Mouse (Mus musculus) liver, embryonic 14.5 days (tissue): ENCODE measurements at regions not wholly inside any gene's neighbourhood (a gene's known extent, or its start where the extent isn't known, plus 50 kb on each side); places are given as distances from the start of the nearest gene placed in this dataset.

Experiments used
- ATAC-seq: fragments of 200-750 bp; cut with Nextera tagmentation; 2 replicates; pipeline ENCODE4 v1.8.0; 2017; ENCODE audit warnings: moderate number of reproducible peaks, mild to moderate bottlenecking, moderate library complexity; ENCODE audit not compliant: insufficient read depth
- DNase-seq, 3 experiments: peaks; one replicate each; pipeline ENCODE4 v3.0.0-alpha.2; 2012 to 2013; ENCODE audit warnings: low read depth in 3 of 3, low spot score in 3 of 3
- H3K27ac ChIP-seq: fragments of 300-500 bp; sonication (generic); 2 replicates; pipeline ENCODE4 v1.5.1; 2014; ENCODE audit warnings: moderate library complexity, mild to moderate bottlenecking, control low read depth, inconsistent platforms
- H3K27me3 ChIP-seq: fragments of 300-500 bp; sonication (generic); 2 replicates; pipeline ENCODE4 v1.6.1; 2014; ENCODE audit warnings: mild to moderate bottlenecking, low read length, moderate library complexity; ENCODE audit not compliant: control insufficient read depth, insufficient read depth
- H3K36me3 ChIP-seq: fragments of 300-500 bp; sonication (generic); replicated peaks from 2 replicates; pipeline ENCODE4 v1.6.1; 2014; ENCODE audit warnings: low read depth; ENCODE audit not compliant: control insufficient read depth, insufficient read depth
- H3K4me1 ChIP-seq, 2 experiments: fragments of 200-500 bp in 1 of 2; fragments of 300-500 bp in 1 of 2; sonication (generic) in 1 of 2; replicated peaks; 2 replicates each; pipeline ENCODE4 v1.6.1; 2012 to 2014; ENCODE audit warnings: antibody characterized with exemption in 1 of 2, inconsistent platforms in 1 of 2, low read length in 1 of 2; ENCODE audit not compliant: control insufficient read depth in 2 of 2, insufficient read depth in 2 of 2
- H3K4me2 ChIP-seq: fragments of 300-500 bp; sonication (generic); 2 replicates; pipeline ENCODE4 v1.6.1; 2014; ENCODE audit warnings: low read depth, mild to moderate bottlenecking, control low read depth, moderate library complexity
- H3K4me3 ChIP-seq, 2 experiments: fragments of 200-500 bp in 1 of 2; fragments of 300-500 bp in 1 of 2; sonication (generic) in 1 of 2; 2 replicates each; pipeline ENCODE4 v1.5.1; 2012 to 2014; ENCODE audit warnings: low read depth in 2 of 2, low read length in 2 of 2, mild to moderate bottlenecking in 2 of 2, control low read depth in 1 of 2, inconsistent platforms in 1 of 2, moderate library complexity in 1 of 2; ENCODE audit not compliant: insufficient read depth in 1 of 2
- H3K9ac ChIP-seq: fragments of 300-500 bp; sonication (generic); replicated peaks from 2 replicates; pipeline ENCODE4 v1.6.1; 2014; ENCODE audit warnings: mild to moderate bottlenecking, control low read depth, moderate library complexity
- H3K9me3 ChIP-seq: fragments of 300-500 bp; sonication (generic); 2 replicates; pipeline ENCODE4 v1.6.1; 2016; ENCODE audit warnings: low read length, mixed read lengths; ENCODE audit not compliant: control insufficient read depth
- CTCF ChIP-seq: IDR thresholded peaks from 2 replicates; pipeline ENCODE4 v1.5.1; 2016; ENCODE audit warnings: antibody characterized with exemption, low read depth, control low read depth
- EP300 ChIP-seq: IDR thresholded peaks from 2 replicates; pipeline ENCODE4 v1.6.1; 2016; ENCODE audit warnings: antibody characterized with exemption, low read depth
- WGBS: fragments of 180-500 bp; shearing (Covaris S2); extraction: QIAGEN DNeasy Blood & Tissue Kit; methylation state at CpG from one replicate; pipeline ENCODE4 v1.1.7; 2014; ENCODE audit not compliant: insufficient replicate concordance; 5-methylcytosine and 5-hydroxymethylcytosine counted together

- Histone ChIP-seq H3K27me3 (no peaks in the 10 kb centered on the region), H3K4me3 (no peak overlapping the region), H3K4me1 (no peaks in the 10 kb centered on the region), H3K9me3 (no peaks in the 10 kb centered on the region), H3K9ac (no peak overlapping the region), H3K36me3 (no peaks in the 10 kb centered on the region), H3K27ac (no peak overlapping the region), H3K4me2 (no peak overlapping the region)
- 51% methylated on average over 13 of the region's 13 CpGs for WGBS
- TF ChIP-seq CTCF: no peak
- no peak for TF ChIP-seq EP300
- no peak for DNase-seq
- ATAC-seq: no peak
Observed at GRCm38 (mm10) chr6:143530372-143531224, 363.6 kb downstream of the Etnk1 start.

DNA sequence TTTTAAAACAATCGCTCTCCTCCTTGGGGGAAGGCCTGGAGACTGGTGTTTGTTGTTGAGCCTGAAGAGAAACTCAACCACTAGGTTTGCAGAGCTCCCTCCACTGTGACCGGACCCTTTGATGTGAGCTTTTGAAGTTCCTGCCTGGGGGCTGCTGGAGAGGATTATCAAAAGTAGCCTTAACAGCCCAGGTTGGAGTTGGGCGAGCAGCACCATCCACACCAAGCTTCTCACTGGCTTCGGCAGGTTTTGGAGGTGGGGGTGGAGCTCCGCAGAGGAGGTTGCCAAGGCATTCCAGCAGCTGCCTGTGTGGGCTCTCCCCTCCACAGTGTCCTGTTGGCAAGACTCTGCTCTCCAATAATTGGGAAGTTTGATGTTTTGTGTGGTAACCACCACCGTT lies 364.5 kb downstream of the Etnk1 start:
- no peak overlapping the region for H3K4me3 ChIP-seq
- H3K4me1 ChIP-seq: no peaks in the 10 kb centered on the region
- ATAC-seq (no peak), DNase-seq (no peak)
- H3K9ac ChIP-seq: no peak overlapping the region
- TF ChIP-seq EP300 (no peak), CTCF (no peak)
- H3K27me3 ChIP-seq: no peaks in the 10 kb centered on the region
- no peaks in the 10 kb centered on the region for H3K36me3 ChIP-seq
- H3K9me3 ChIP-seq: no peaks in the 10 kb centered on the region
- no peak overlapping the region for H3K27ac ChIP-seq
- WGBS: 45% methylated on average over 6 of the region's 6 CpGs
- H3K4me2 ChIP-seq: no peak overlapping the region

GRCm38 (mm10) chr6:143532380-143532779 lies 365.4 kb downstream of the Etnk1 start:
- Histone ChIP-seq H3K9ac (no peak overlapping the region), H3K4me1 (no peaks in the 10 kb centered on the region), H3K4me2 (no peak overlapping the region), H3K27me3 (no peaks in the 10 kb centered on the region), H3K4me3 (no peak overlapping the region), H3K36me3 (no peaks in the 10 kb centered on the region), H3K27ac (no peak overlapping the region), H3K9me3 (no peaks in the 10 kb centered on the region)
- TF ChIP-seq EP300: no peak
- TF ChIP-seq CTCF: no peak
- 74% methylated on average over 12 of the region's 12 CpGs for WGBS
- DNase-seq (no peak), ATAC-seq (no peak)

DNA sequence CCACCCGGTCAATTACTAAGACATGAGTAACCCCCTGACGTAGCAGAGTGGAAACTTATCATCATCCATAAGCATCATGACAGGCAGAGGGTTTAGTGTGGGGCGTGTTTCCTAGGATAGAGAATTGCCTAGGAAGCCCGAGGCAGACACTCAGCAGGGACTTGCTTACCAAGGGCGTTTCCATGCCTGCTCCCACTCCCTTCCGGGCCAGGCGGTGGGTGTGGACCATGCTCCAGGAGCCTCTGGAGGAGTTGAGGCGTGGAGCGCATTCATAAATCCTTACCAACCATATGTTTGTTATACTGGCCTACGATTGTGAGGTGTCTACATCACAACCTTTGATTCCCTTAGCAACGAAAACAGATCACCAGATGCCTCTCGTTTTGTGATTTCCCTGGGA lies 368.2 kb downstream of the Etnk1 start:
- 63% methylated on average over 12 of the region's 12 CpGs for WGBS
- Histone ChIP-seq H3K4me2 (no peak overlapping the region), H3K9me3 (no peaks in the 10 kb centered on the region), H3K27ac (no peak overlapping the region), H3K9ac (no peak overlapping the region), H3K4me1 (no peaks in the 10 kb centered on the region), H3K27me3 (no peaks in the 10 kb centered on the region), H3K4me3 (no peak overlapping the region), H3K36me3 (no peaks in the 10 kb centered on the region)
- DNase-seq: no peak
- no peak for ATAC-seq
- TF ChIP-seq EP300: no peak
- no peak for TF ChIP-seq CTCF

DNA sequence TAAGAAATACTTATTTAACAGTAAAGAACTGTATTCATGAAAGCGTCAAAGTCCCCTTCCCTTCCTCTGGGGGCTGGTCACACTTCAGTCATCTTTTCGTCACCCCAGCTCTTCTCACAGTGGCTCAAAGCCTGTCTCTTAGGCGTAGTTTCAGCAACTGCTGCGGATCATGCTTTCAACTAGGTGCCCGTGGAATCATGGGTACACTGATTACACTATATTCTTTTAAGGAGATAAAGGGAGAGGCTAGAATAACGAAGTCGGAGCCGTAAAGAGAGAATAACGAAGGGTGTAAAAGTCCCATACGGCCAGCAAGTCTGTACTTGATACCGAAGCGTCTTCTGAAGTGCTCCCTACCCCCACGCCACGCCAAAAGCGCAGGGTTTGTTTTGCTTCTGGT lies 368.7 kb downstream of the Etnk1 start:
- H3K27me3 ChIP-seq: no peaks in the 10 kb centered on the region
- ATAC-seq (no peak), DNase-seq (no peak)
- no peak overlapping the region for H3K9ac ChIP-seq
- no peak overlapping the region for H3K4me3 ChIP-seq
- no peak overlapping the region for H3K4me2 ChIP-seq
- H3K36me3 ChIP-seq: no peaks in the 10 kb centered on the region
- TF ChIP-seq EP300 (no peak), CTCF (no peak)
- no peak overlapping the region for H3K27ac ChIP-seq
- H3K9me3 ChIP-seq: no peaks in the 10 kb centered on the region
- WGBS: 75% methylated on average over 15 of the region's 15 CpGs
- no peaks in the 10 kb centered on the region for H3K4me1 ChIP-seq
